Mouse (Mus musculus) urinary bladder, postnatal 36 days (tissue): Measurements from ENCODE around the gene Ehmt1.
A peak's percentile ranks its signal among the peaks of the same experiment; 100 is the strongest.
"Not testable (repeated sequence)": the region's sequence is repeated elsewhere in the genome, so short reads cannot be mapped to it uniquely, and the experiment has no call there.

ENCODE experiments used
- DNase-seq, 2 experiments: peaks; one replicate each; pipeline ENCODE4 v3.0.0; 2022; ENCODE audit warnings: low spot score in 2 of 2, mixed read lengths in 1 of 2

The Ehmt1 gene

DNA sequence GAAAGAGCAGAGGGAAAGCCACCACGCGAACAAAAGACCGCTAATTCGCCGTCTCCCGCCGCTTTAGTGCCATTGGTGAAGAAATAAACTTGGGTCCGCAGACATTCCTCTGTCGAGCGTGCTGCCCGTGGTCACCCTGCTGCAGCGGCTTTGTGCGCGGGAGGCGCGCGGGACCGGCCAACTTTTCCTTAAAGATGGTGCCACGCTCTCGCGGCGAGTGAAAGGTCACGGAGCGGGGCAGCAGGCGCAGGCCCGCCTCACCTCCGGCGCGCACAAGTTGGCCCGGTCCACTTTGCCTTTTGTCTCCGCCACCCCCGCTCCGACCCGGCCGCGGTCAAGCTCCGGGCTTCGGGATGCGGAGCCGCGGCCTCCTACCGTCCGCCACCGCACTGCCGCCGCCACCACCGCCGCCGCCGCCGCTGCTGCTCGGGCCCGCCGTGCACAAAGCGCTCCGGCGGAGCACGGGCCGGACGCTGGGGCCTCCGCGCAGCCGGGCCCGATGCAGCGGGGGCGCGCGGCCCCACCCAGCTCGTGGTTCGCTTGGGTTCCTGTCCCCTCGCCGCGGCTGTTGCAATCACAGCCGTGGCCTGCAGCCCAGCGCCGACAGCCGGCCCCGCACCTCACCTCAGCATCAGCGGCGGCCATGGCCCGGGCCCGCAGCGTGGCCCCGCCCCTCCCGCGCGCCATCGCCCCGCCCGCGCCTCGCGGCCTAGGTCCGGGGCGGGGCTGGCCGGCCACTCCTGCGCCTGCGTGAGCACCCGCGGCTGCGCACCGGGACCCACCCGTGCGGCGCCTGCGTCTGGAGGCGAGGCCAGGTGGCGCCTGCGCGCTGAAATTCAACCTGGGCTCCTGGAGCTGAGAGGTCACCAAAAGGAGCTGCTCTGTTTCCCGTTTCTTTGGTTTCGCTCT, at the start of gene Ehmt1:
Gene Ehmt1, minus strand, starts transcription at position 685 of the 909 bp plus-strand sequence.
- peak; percentile 90 to 93 for DNase-seq

DNA sequence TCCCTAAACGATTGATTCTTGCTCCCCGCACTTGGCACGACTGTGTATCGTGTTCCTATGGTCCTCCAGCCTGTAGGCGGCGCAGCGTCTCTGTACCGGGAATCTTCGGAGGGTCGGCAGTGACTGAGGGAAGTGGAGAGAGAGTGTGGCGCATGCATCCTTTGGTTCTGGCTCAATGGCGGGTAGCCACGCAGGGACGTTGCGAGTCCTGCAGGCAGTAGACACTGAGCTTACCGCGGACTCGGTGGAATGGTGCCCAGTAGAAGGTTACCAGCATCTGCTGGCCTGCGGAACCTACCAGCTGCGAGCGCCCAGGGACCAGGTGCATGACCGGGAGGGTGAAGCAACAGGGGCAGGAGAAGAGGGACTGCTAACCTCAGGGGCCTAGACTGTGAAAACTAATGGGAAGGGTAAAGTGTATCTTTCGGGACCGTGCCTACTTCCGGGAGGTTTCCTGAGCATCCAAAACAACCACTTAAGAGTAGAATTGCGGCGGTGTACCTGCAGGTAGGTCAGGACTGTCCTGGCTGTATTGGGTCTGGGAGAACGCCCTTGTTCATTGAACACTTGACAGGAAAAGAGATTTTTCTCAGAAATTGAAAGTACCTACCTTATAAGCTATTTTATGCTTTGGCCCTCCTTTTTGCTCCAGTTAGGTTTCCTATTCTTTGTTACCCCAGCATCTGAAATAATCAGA, 43.0 kb upstream of the Ehmt1 start, which contains the start of gene Dph7:
Gene Dph7, plus strand, starts transcription at position 97 of the 697 bp plus-strand sequence.
- peak; percentile 78 to 84 for DNase-seq

GRCm38 (mm10) chr2:24960910-24961309, 41.5 kb upstream of the Ehmt1 start:
- DNase-seq = peak in 1 of 2 experiments; percentile 5

DNA sequence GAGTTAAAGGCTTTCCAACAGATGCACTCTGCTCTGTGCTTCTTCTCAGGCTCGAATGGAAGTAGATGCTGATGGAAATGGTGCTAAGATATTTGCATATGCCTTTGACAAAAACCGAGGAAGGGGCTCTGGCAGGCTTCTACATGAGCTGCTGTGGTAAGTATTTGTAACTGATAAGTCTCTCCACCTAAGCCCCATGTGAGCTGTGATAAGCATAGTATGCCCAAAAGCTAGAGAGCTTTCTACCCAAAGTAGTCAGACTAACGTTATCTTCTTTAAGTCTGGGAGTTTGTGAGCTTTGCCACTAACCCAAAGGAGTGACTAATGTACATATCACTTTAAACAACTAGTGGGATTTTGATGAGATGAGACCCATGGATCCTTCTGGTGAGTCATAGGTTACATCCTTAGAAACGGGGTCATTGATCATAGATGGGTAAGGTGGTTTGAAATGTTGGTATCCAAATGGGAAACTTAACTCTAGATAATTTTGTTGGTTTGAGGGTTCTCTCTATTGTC, 33.2 kb upstream of the Ehmt1 start:
- no peak for DNase-seq

- no peak for DNase-seq
These were observed 30.7 kb upstream of the Ehmt1 start for GRCm38 (mm10) chr2:24950189-24950535.

- peak; percentile 98 for DNase-seq
These were observed 30.2 kb upstream of the Ehmt1 start, which contains the start of gene Zmynd19 for GRCm38 (mm10) chr2:24949421-24950188. Gene Zmynd19, plus strand, starts transcription at chr2:24949792.

GRCm38 (mm10) chr2:24944304-24944703, 24.9 kb upstream of the Ehmt1 start:
- DNase-seq = not testable (repeated sequence)

- no peak for DNase-seq
These were observed 22.7 kb upstream of the Ehmt1 start for GRCm38 (mm10) chr2:24942092-24942491.

DNA sequence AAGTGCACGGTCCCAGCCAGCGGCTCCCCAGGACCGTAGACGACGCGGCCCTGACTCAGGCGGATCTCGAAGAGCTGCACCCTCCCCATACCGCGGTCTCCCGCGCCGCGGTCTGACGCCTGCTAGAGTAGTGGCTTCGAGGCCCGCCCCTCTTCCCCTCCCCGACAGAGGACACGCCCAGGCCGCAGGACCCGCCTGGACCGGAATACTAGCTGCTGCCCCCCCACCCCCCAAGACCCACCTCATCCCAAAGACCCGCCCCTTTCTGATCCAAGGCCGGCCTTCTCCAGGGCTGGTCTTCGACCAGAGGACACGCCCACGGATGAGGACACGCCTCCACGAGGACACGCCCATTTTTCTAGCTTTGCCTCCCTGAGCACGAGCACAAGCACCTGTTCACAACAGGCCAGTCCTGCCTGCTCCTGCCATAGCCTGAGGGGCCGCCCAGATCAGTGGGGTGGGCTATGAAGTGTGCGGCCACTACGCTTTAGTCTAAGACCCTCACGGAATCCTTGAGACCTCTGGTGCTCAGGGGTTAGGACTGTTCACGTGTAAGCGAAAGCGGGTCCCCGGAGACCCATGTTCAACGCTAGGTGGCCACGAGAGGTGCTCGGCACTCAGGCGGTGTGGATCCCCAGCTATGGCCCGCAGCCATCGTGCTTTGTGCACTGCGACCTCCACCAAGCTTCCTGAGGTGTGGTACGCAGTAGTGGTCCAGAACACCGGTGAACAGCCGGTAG, 15.8 kb upstream of the Ehmt1 start, which contains the start of gene Arrdc1:
Gene Arrdc1, minus strand, starts transcription at position 196 of the 740 bp plus-strand sequence.
- DNase-seq = peak; percentile 93 to 95

DNA sequence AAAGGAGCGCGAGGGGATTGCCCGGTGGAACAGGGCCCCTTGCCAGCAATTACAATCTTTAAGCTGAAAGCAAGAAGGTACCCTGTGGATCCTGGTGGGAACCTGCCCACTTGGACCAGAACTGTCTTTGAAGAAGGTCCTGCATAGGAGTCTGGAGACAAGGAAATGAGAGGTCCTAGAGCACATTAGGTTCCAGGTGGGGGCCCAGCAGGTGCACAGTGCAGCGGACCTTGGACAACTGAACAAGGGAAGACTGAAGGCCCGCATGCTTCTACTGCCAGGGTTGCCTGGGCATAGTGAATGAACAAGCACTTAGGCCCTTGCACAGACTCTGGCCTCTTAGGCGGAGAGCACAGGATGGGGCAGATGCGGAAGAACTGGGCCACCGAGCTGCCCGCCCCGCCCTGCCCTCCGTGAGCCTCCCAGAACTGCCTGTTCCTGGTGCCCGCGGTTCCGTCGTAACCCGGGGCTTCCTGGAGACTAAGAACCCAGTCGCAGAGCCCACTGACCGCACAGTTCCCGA, 15.1 kb upstream of the Ehmt1 start:
- DNase-seq = no peak

GRCm38 (mm10) chr2:24929593-24929992, 10.2 kb upstream of the Ehmt1 start:
- no peak for DNase-seq

DNA sequence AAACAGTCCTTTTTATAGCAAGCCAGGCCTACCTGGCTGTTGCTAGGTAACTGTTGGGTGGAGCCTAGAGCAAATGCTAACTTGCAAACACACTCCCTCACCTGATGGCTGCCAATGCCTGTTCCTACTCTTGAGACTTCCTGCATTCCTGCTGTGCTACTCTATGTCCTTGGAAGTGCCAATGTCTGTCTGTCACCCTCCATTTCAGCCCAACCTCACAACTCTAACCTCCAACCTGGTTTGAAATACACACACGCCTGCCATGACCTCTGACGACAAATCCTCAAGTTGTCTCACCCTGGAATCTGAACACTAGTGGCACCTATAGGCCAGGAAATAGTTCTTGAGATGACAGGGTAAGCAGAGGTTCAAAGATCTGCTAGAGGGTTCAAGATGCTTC, 9.7 kb upstream of the Ehmt1 start:
- no peak for DNase-seq

- DNase-seq = peak; percentile 55 to 63
These were observed 8.5 kb upstream of the Ehmt1 start for GRCm38 (mm10) chr2:24927810-24928479.

DNA sequence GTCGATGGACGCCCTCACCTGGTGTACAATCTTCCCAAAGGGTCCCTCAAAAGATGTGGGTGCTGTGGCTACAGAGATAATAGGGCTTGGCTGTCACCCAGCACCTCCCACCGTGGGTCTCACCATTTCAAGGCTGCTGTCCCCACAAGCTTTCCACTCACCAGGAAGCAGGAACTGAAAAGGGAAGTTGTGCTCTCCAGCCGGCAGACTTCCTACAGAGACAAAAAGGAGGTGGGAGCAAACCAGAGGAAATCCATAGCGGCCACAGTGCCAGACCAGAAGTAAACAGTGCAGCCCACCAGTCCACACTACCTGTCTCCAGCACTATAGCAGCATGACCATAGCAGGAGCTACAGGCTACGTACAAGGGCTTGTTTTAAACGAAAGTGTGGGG, 7.5 kb upstream of the Ehmt1 start:
- no peak for DNase-seq

- DNase-seq = no peak
These were observed 7.0 kb upstream of the Ehmt1 start for GRCm38 (mm10) chr2:24926345-24926964.

DNA sequence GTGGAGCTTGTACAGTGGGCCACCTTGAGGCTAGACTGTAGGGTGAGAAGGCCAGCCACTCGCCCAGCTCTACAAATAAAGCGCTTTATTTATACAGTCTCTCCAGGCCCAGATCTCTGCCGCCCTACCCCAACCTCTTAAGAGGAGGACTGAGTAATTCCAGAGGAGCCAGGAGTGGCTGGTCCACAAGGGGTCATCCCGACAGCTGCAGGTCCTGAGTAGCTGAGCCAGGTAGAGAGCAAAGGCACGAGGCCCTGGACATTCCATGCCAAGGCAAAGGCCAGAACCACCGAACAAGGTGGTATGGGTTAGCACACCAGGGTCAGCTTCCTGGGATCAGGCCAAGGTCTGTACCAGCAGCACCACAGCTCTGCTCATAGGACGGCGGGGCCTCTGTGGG, 5.9 kb upstream of the Ehmt1 start:
- no peak for DNase-seq

DNA sequence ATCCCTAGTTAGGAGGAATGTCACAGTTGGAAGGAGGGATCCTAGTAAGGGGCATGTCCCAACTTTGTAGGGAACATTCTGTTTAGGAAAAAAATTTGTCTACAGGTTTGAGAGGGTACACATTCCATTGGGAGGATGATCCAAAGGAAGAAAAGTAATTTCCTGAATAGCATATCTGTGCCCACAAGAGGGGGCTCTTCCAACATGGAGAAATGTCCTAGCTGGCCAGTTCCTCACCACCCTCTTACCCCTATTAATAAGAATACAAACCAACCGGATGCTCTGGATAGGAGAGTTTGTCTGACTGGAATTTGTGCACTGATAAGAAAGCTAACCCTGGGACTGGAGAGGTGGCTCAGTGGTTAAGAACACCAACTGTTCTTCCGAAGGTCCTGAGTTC, 4.1 kb upstream of the Ehmt1 start:
- DNase-seq = no peak

- DNase-seq = no peak
These were observed 393 bp upstream of the Ehmt1 start for GRCm38 (mm10) chr2:24919839-24920175.

GRCm38 (mm10) chr2:24914762-24915161, 4.7 kb downstream of the Ehmt1 start:
- DNase-seq = no peak

DNA sequence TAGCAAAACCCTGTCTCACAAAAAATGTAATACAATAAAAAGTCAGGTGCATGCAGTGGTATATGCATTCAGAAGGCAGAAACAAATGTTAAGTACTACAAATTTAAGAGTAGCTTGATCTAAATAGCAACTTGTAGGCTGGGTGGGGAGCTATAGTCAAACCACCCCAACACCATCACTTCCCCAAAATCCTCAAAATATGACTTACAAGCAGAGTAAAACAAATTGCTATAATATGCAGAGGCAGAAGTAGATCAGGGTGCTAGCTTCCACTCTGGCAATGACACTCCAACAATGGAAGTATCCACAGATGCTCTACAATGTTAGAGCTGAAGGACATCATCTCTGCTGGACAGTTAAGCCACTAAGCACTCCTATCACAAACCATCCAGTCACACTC, 6.8 kb downstream of the Ehmt1 start:
- no peak for DNase-seq
